ENCODE assay signal across 23 mouse cellular contexts in the genomic region with DNA sequence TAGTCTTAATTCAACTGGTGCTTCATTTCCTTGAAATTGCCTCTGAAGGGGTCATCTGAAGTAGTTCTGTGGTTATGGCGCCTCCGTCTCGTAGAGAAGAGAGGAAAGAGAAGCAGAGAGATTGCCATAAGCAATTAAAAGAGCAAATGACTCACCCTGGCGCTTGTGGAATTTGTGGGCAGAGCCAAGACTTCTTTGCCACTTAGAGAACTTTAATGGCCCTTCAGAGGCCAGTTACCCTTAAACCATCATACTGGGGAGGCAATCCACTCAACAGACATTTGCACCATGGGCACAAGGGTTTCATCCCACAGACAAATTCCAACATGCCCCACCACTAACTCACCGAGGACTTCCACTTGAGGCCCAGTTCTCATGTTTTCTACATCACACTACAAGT. TPM values are rescaled to one million over a fixed set of nuclear protein-coding genes. Genes with fewer than 3 reads are reported as not detected.
A peak's percentile ranks its signal among the peaks of the same experiment; 100 is the strongest.
DNase-seq lines count a peak whose midpoint lies in the region; ATAC-seq and TF ChIP-seq lines count a peak whose summit lies in the region.
"Had no signal": no experiment of that assay in that cellular context is flagged by ENCODE, and none has a peak within 500 bp of the region (broad histone marks: within the 10 kb centered on the region; RNA-seq: fewer than 3 reads in every experiment).

No protein-coding gene starts in this region.

- intact Hi-C loops in heart, adult 2 months (cut with DNase I) = no loop called here

- TF ChIP-seq POLR2A in heart, adult 2 months (IDR thresholded peaks at IDR 0.05; ENCODE audit: insufficient read depth, low read depth, low read length) = no peak

- DNase-seq in heart, adult 11 months = peak; percentile 68
- no peak for DNase-seq in heart, adult 2 months
- DNase-seq in 3T3-L1 (ENCODE audit: low read depth, low spot score) = peak; percentile 31
- peak; percentile 44 for DNase-seq in brain, adult 2 months (ENCODE audit: low read depth, low spot score)
- DNase-seq in lung, postnatal 14 days = peak; percentile 1
- no peak for DNase-seq in layer of hippocampus, adult 2 months (ENCODE audit: low spot score in 2 of 2)
- DNase-seq: adrenal gland, postnatal 25 days; gastrocnemius, adult 2 months; heart, adult 18-20 months; kidney, adult 2 months; kidney, postnatal 10 days; retina, postnatal 1 day; right cerebral cortex, postnatal 25 days; thymus, postnatal 14 days had no signal

- H3K36me3 ChIP-seq in heart, adult 2 months (ENCODE audit: control insufficient read depth, insufficient read depth, low read length) = no peaks in the 10 kb centered on the region
- H3K36me3 ChIP-seq: neural tube, embryonic 12.5 days had no signal

- H3K79me2 ChIP-seq in heart, adult 2 months (replicated peaks; ENCODE audit: control insufficient read depth, insufficient read depth, low read length) = no peaks in the 10 kb centered on the region

- H3K9ac ChIP-seq in heart, adult 2 months (ENCODE audit: low read depth, low read length) = no peak overlapping the region
- H3K9ac ChIP-seq: hindbrain, embryonic 13.5 days; neural tube, embryonic 12.5 days had no signal

- no peak overlapping the region for H3K4me3 ChIP-seq in heart, adult 2 months
- H3K4me3 ChIP-seq in layer of hippocampus, adult 2 months = no peak overlapping the region
- H3K4me3 ChIP-seq: gastrocnemius, adult 2 months; hindbrain, embryonic 13.5 days; neural tube, embryonic 12.5 days had no signal

- ATAC-seq in inflammation-experienced regulatory T-cells, adult 6 months = no peak

- no peak for TF ChIP-seq EP300 in heart, adult 2 months (IDR thresholded peaks at IDR 0.05; ENCODE audit: insufficient read depth, low read depth, low read length)

- no peak overlapping the region for H3K27ac ChIP-seq in heart, adult 2 months
- H3K27ac ChIP-seq in layer of hippocampus, adult 2 months = no peak overlapping the region
- H3K27ac ChIP-seq: gastrocnemius, adult 2 months; hindbrain, embryonic 13.5 days; neural tube, embryonic 12.5 days had no signal

- 68% methylated on average over 5 of the region's 5 CpGs for WGBS in heart, adult 2 months

- TF ChIP-seq CTCF in heart, adult 2 months (IDR thresholded peaks at IDR 0.05) = no peak
- no peak for TF ChIP-seq CTCF in layer of hippocampus, adult 2 months (conservative IDR thresholded peaks at IDR 0.05)

- no peaks in the 10 kb centered on the region for H3K27me3 ChIP-seq in heart, adult 2 months (ENCODE audit: control insufficient read depth, insufficient read depth, low read length)
- H3K27me3 ChIP-seq: hindbrain, embryonic 13.5 days; neural tube, embryonic 12.5 days had no signal

- H3K4me1 ChIP-seq in heart, adult 2 months (ENCODE audit: control insufficient read depth, insufficient read depth, low read length) = no peaks in the 10 kb centered on the region
- H3K4me1 ChIP-seq: hindbrain, embryonic 13.5 days; neural tube, embryonic 12.5 days had no signal

RNA-seq across cellular contexts. Expression of gene Kcnk10, which starts 41.4 kb away (rescaled TPM):
- total RNA-seq in heart, adult 2 months (2021) = not detected
- polyA plus RNA-seq in heart, adult 2 months (2012; rRNA removed) = 0.03 and 0.16 TPM in 2 replicates
- total RNA-seq in layer of hippocampus, adult 2 months (2021) = 10 to 100 TPM; 16.8 to 18.6 TPM
- polyA plus RNA-seq in inflammation-experienced regulatory T-cells, adult 6 months (2017; shearing (Covaris generic)) = not detected
- total RNA-seq: adrenal gland, postnatal 25 days; gastrocnemius, adult 2 months; heart, postnatal 25 days; megakaryocyte progenitor cell, adult 5-6 weeks; MEL had no signal
- polyA plus RNA-seq: C2C12; limb, embryonic 11.5 days; liver, embryonic 16.5 days had no signal

Comparison
In these comparisons a context has a peak if more than half of its experiments do, and no peak if none do; other contexts are left out.
1. DNase-seq: peak in heart, adult 11 months (single experiment), 3T3-L1 (single experiment), brain, adult 2 months (single experiment) and lung, postnatal 14 days (single experiment); none in heart, adult 2 months (0 of 2) and layer of hippocampus, adult 2 months (0 of 2).
2. RNA of gene Kcnk10, which starts 41.4 kb away (total RNA-seq): 16.8 to 18.6 TPM in layer of hippocampus, adult 2 months; not detected in heart, adult 2 months; every median in the first group is over 10 times any median in the second.